Mouse (Mus musculus) stomach, postnatal 0 days (tissue): ENCODE measurements around the gene Setdb1. TPM values are rescaled to one million over a fixed set of nuclear protein-coding genes. Genes with fewer than 3 reads are reported as not detected.

Source experiments
- ATAC-seq: fragments of 200-750 bp; cut with Nextera tagmentation; 2 replicates; pipeline ENCODE4 v1.8.0; 2017; ENCODE audit not compliant: low FRiP score, low TSS enrichment
- DNase-seq: peaks from one replicate; pipeline ENCODE4 v3.0.0-alpha.2; 2016; ENCODE audit warnings: low spot score
- H3K27ac ChIP-seq: fragments of 300-500 bp; sonication (generic); replicated peaks from 2 replicates; pipeline ENCODE4 v1.5.1; 2014; ENCODE audit warnings: mild to moderate bottlenecking, control low read depth
- H3K27me3 ChIP-seq: fragments of 300-500 bp; sonication (generic); 2 replicates; pipeline ENCODE4 v1.6.1; 2014; ENCODE audit warnings: low read length; ENCODE audit not compliant: control insufficient read depth, insufficient read depth
- H3K36me3 ChIP-seq: fragments of 300-500 bp; sonication (generic); 2 replicates; pipeline ENCODE4 v1.6.1; 2014; ENCODE audit warnings: low read length, mixed read lengths; ENCODE audit not compliant: control insufficient read depth, insufficient read depth
- H3K4me1 ChIP-seq: fragments of 300-500 bp; sonication (generic); replicated peaks from 2 replicates; pipeline ENCODE4 v1.6.1; 2014; ENCODE audit warnings: antibody characterized with exemption; ENCODE audit not compliant: control insufficient read depth, insufficient read depth
- H3K4me2 ChIP-seq: fragments of 300-500 bp; sonication (generic); replicated peaks from 2 replicates; pipeline ENCODE4 v1.6.1; 2014; ENCODE audit warnings: low read depth, mild to moderate bottlenecking, control low read depth, moderate library complexity
- H3K4me3 ChIP-seq: fragments of 300-500 bp; sonication (generic); 2 replicates; pipeline ENCODE4 v1.5.1; 2014; ENCODE audit warnings: low read depth, low read length, control low read depth
- H3K9ac ChIP-seq: fragments of 300-500 bp; sonication (generic); 2 replicates; pipeline ENCODE4 v1.6.1; 2014; ENCODE audit warnings: mild to moderate bottlenecking, low read length, control low read depth, mixed read lengths
- H3K9me3 ChIP-seq: fragments of 300-500 bp; sonication (generic); 2 replicates; pipeline ENCODE4 v1.6.1; 2016; ENCODE audit warnings: low read length; ENCODE audit not compliant: control insufficient read depth
- CTCF ChIP-seq: IDR thresholded peaks from 2 replicates; pipeline ENCODE4 v1.5.1; 2016; ENCODE audit warnings: antibody characterized with exemption, low read depth, mild to moderate bottlenecking, moderate library complexity
- EP300 ChIP-seq: optimal IDR thresholded peaks from 2 replicates; pipeline ENCODE3; 2016; ENCODE audit warnings: antibody characterized with exemption
- WGBS: fragments of 180-500 bp; shearing (Covaris S2); extraction: QIAGEN DNeasy Blood & Tissue Kit; methylation state at CpG from one replicate; pipeline ENCODE4 v1.1.7; 2014; 5-methylcytosine and 5-hydroxymethylcytosine counted together
- polyA plus RNA-seq: library from polyadenylated mRNA; unstranded; fragments of >200 nt; fragmentation: Nextera tagmentation; extraction: Ambion mirVana; gene quantifications from 2 replicates; pipeline ENCODE4 v1.2.1, GENCODE M21; 2015

Setdb1 gene
- polyA plus RNA-seq, 1 experiment from 2014 or later: 8.6 TPM

DNA sequence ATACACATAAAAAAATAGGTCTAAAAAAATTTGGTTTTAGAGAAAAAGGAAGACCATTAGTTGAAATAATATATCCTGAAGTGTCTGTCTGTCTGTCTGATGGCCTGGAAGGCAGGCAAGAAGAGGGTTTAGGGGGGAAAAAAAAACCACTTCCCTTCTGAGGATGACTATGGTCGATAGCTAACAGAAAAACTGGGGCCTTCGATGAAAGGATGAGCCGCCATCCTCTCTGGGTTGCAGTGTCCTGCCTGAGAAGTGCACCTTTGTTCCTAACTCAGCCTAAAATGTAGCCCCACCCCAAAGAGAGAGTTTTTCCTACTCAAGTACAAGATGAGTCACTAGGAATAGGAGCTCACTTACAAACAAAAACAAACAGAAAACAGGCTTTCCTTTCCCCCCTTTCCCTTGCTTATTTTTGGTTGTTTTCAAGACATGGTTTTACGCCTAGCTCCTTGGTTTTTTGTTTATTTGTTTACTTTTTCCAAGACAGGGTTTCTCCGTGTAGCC is 80.5 kb downstream of the Setdb1 start:
- no peak overlapping the region for H3K4me2 ChIP-seq
- DNase-seq (no peak), ATAC-seq (no peak)
- no peaks in the 10 kb centered on the region for H3K27me3 ChIP-seq
- peak overlapping the region; percentile 5; the same call in 1 of the 2 replicates for H3K27ac ChIP-seq
- no peak overlapping the region for H3K4me3 ChIP-seq
- WGBS: 74% methylated on average over 5 of the region's 5 CpGs
- no peak overlapping the region for H3K9ac ChIP-seq
- peaks cover 6% of the 10 kb centered on the region; the same call in 1 of the 2 replicates for H3K4me1 ChIP-seq
- H3K9me3 ChIP-seq: no peaks in the 10 kb centered on the region
- no peaks in the 10 kb centered on the region for H3K36me3 ChIP-seq
- TF ChIP-seq EP300: no peak
- TF ChIP-seq CTCF: no peak

DNA sequence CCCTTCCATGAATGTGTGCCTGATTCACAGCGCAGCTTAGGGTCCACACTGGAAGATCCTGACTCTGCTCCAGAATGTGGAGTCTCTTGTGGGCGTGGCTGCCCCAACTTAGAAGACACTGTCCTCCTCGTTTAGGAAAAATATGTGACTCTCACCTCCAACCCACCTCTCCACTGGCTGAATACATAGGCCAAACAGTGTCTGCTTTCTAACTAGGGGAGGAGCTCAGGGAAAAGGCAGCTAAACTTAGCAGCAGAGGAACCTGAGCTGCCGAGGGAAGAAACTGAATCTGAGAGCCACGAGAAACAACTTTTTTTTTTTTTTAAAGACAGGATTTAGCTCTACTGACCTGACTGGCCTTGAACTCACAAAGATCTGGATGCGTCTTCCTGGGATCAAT is 81.8 kb downstream of the Setdb1 start:
- Histone ChIP-seq H3K27ac (no peak overlapping the region; the same call in 1 of the 2 replicates), H3K9me3 (no peaks in the 10 kb centered on the region), H3K4me2 (no peak overlapping the region), H3K27me3 (no peaks in the 10 kb centered on the region), H3K36me3 (no peaks in the 10 kb centered on the region), H3K9ac (no peak overlapping the region), H3K4me3 (no peak overlapping the region), H3K4me1 (peaks cover 6% of the 10 kb centered on the region; the same call in 1 of the 2 replicates)
- TF ChIP-seq EP300: no peak
- DNase-seq (no peak), ATAC-seq (no peak)
- 61% methylated on average over 6 of the region's 6 CpGs for WGBS

DNA sequence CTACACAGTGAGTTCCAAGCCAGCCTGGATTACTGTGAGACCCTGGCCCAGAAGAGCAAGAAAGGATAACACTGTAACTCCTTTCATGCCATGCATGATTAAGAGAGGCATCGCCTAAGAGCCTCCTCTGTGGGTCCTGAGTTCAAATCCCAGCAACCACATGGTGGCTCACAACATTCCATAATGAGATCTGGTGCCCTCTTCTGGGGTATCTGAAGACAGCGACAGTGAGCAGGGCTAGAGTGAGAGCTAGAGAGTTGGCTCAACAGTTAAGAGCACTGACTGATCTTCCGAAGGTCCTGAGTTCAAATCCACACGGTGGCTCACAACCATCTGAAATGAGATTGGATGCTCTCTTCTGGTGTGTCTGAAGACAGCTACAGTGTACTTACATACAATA is 82.5 kb downstream of the Setdb1 start:
- Histone ChIP-seq H3K4me3 (no peak overlapping the region), H3K9ac (no peak overlapping the region), H3K27me3 (no peaks in the 10 kb centered on the region), H3K4me2 (no peak overlapping the region), H3K36me3 (no peaks in the 10 kb centered on the region), H3K27ac (no peak overlapping the region), H3K4me1 (peaks cover 6% of the 10 kb centered on the region; the same call in 1 of the 2 replicates), H3K9me3 (no peaks in the 10 kb centered on the region)
- ATAC-seq (no peak), DNase-seq (no peak)
- 94% methylated on average over 4 of the region's 4 CpGs for WGBS
- peak; percentile 30; the same call in 1 of the 2 replicates for TF ChIP-seq CTCF
- TF ChIP-seq EP300: no peak

Other genes starting within 250 kb of the Setdb1 start
- gene Vps72, start 246.2 kb downstream of the Setdb1 start, polyA plus RNA-seq: 60.8 and 65.9 TPM in 2 replicates
- 0.70 and 1.0 TPM in 2 replicates for gene Tmod4, start 232.7 kb downstream of the Setdb1 start, polyA plus RNA-seq
- 39.5 and 42.9 TPM in 2 replicates for gene Scnm1, start 223.2 kb downstream of the Setdb1 start, polyA plus RNA-seq
- gene Lysmd1, start 223.1 kb downstream of the Setdb1 start, polyA plus RNA-seq: 9.6 and 10.1 TPM in 2 replicates
- 5.0 and 5.3 TPM in 2 replicates for gene Tnfaip8l2, start 214.8 kb downstream of the Setdb1 start, polyA plus RNA-seq
- 1.7 and 2.2 TPM in 2 replicates for gene Sema6c, start 196.7 kb downstream of the Setdb1 start, polyA plus RNA-seq
- 3.3 and 3.4 TPM in 2 replicates for gene Gabpb2, start 139.3 kb downstream of the Setdb1 start, polyA plus RNA-seq
- gene Cdc42se1, start 128.5 kb downstream of the Setdb1 start, polyA plus RNA-seq: 88.1 and 99.4 TPM in 2 replicates
- 11.0 and 11.8 TPM in 2 replicates for gene Mllt11, start 125.0 kb downstream of the Setdb1 start, polyA plus RNA-seq
- gene Gm128, start 115.6 kb downstream of the Setdb1 start, polyA plus RNA-seq: 0.21 and 0.38 TPM in 2 replicates
- gene Bnipl, start 106.0 kb downstream of the Setdb1 start, polyA plus RNA-seq: 16.6 and 16.8 TPM in 2 replicates
- 55.9 and 64.1 TPM in 2 replicates for gene Mindy1, start 75.9 kb downstream of the Setdb1 start, polyA plus RNA-seq
- gene Prune1, start 75.1 kb downstream of the Setdb1 start, polyA plus RNA-seq: 10.1 and 11.7 TPM in 2 replicates
- gene Anxa9, start 50.0 kb downstream of the Setdb1 start, polyA plus RNA-seq: 57.2 and 63.1 TPM in 2 replicates
- 75.0 and 80.3 TPM in 2 replicates for gene Cers2, start 42.4 kb downstream of the Setdb1 start, polyA plus RNA-seq
- gene 4930558C23Rik, start 45.6 kb upstream of the Setdb1 start, polyA plus RNA-seq: 0.13 and 0.15 TPM in 2 replicates
- 14.2 and 15.3 TPM in 2 replicates for gene Arnt, start 77.2 kb upstream of the Setdb1 start, polyA plus RNA-seq
- gene Ctsk, start 142.1 kb upstream of the Setdb1 start, polyA plus RNA-seq: 16.3 and 18.7 TPM in 2 replicates
- 31.8 and 35.6 TPM in 2 replicates for gene Ctss, start 169.6 kb upstream of the Setdb1 start, polyA plus RNA-seq
- not detected in 2 replicates for gene Hormad1, start 202.5 kb upstream of the Setdb1 start, polyA plus RNA-seq
- 24.1 and 25.6 TPM in 2 replicates for gene Golph3l, start 231.7 kb upstream of the Setdb1 start, polyA plus RNA-seq